Mouse (Mus musculus) ES-E14 (cell line): ENCODE results near the gene Nfkbie.

Experiments used
- MAFK ChIP-seq: IDR thresholded peaks from 2 replicates; pipeline ENCODE4 v1.6.1; 2014; ENCODE audit warnings: mild to moderate bottlenecking, low read depth, low read length, inconsistent platforms; ENCODE audit not compliant: insufficient read depth
- ZC3H11A ChIP-seq: IDR thresholded peaks from 2 replicates; pipeline ENCODE4 v1.6.1; 2012; ENCODE audit warnings: low read depth, mild to moderate bottlenecking, inconsistent platforms, low read length, borderline replicate concordance

- TF ChIP-seq ZC3H11A = no peak
- TF ChIP-seq MAFK = no peak
Observed at GRCm38 (mm10) chr17:45563216-45563615, 7.7 kb downstream of the Nfkbie start.
